Mouse (Mus musculus): ENCODE measurements around the gene Olfr544. TPM values are rescaled to one million over a fixed set of nuclear protein-coding genes. Genes with fewer than 3 reads are reported as not detected.

The Olfr544 gene
- total RNA-seq, 1 experiment from 2014 or later: not detected

GRCm38 (mm10) chr7:102480821-102481220 is 7.3 kb downstream of the Olfr544 start:
- no peak for ATAC-seq (replicated peaks in 1 of 2; ENCODE audit: insufficient read depth in 1 of 2, low FRiP score in 2 of 2, low TSS enrichment in 1 of 2, low read depth in 1 of 2, poor library complexity in 2 of 2, severe bottlenecking in 2 of 2)

GRCm38 (mm10) chr7:102479368-102480078 is 8.6 kb downstream of the Olfr544 start:
- ATAC-seq (replicated peaks in 1 of 2; ENCODE audit: insufficient read depth in 1 of 2, low FRiP score in 2 of 2, low TSS enrichment in 1 of 2, low read depth in 1 of 2, poor library complexity in 2 of 2, severe bottlenecking in 2 of 2): no peak

- ATAC-seq (replicated peaks in 1 of 2; ENCODE audit: insufficient read depth in 1 of 2, low FRiP score in 2 of 2, low TSS enrichment in 1 of 2, low read depth in 1 of 2, poor library complexity in 2 of 2, severe bottlenecking in 2 of 2): no peak
Measured at GRCm38 (mm10) chr7:102478926-102479325, 9.2 kb downstream of the Olfr544 start.

- ATAC-seq (replicated peaks in 1 of 2; ENCODE audit: insufficient read depth in 1 of 2, low FRiP score in 2 of 2, low TSS enrichment in 1 of 2, low read depth in 1 of 2, poor library complexity in 2 of 2, severe bottlenecking in 2 of 2): no peak
Measured at GRCm38 (mm10) chr7:102478425-102478824, 9.7 kb downstream of the Olfr544 start.

- no peak for ATAC-seq (replicated peaks in 1 of 2; ENCODE audit: insufficient read depth in 1 of 2, low FRiP score in 2 of 2, low TSS enrichment in 1 of 2, low read depth in 1 of 2, poor library complexity in 2 of 2, severe bottlenecking in 2 of 2)
Measured at GRCm38 (mm10) chr7:102477377-102477776, 10.7 kb downstream of the Olfr544 start.

- no peak for ATAC-seq (replicated peaks in 1 of 2; ENCODE audit: insufficient read depth in 1 of 2, low FRiP score in 2 of 2, low TSS enrichment in 1 of 2, low read depth in 1 of 2, poor library complexity in 2 of 2, severe bottlenecking in 2 of 2)
Measured at GRCm38 (mm10) chr7:102476601-102477000, 11.5 kb downstream of the Olfr544 start.

- no peak for ATAC-seq (replicated peaks in 1 of 2; ENCODE audit: insufficient read depth in 1 of 2, low FRiP score in 2 of 2, low TSS enrichment in 1 of 2, low read depth in 1 of 2, poor library complexity in 2 of 2, severe bottlenecking in 2 of 2)
Measured at GRCm38 (mm10) chr7:102472675-102473074, 15.4 kb downstream of the Olfr544 start.

GRCm38 (mm10) chr7:102467566-102467965 is 20.5 kb downstream of the Olfr544 start:
- ATAC-seq (replicated peaks in 1 of 2; ENCODE audit: insufficient read depth in 1 of 2, low FRiP score in 2 of 2, low TSS enrichment in 1 of 2, low read depth in 1 of 2, poor library complexity in 2 of 2, severe bottlenecking in 2 of 2): no peak

- ATAC-seq (replicated peaks in 1 of 2; ENCODE audit: insufficient read depth in 1 of 2, low FRiP score in 2 of 2, low TSS enrichment in 1 of 2, low read depth in 1 of 2, poor library complexity in 2 of 2, severe bottlenecking in 2 of 2): peak in 1 of 2 experiments; percentile 32; a peak in 1 of 4 replicates
Measured at GRCm38 (mm10) chr7:102458618-102459380, 29.3 kb downstream of the Olfr544 start.

GRCm38 (mm10) chr7:102446438-102446837 is 41.7 kb downstream of the Olfr544 start:
- no peak for ATAC-seq (replicated peaks in 1 of 2; ENCODE audit: insufficient read depth in 1 of 2, low FRiP score in 2 of 2, low TSS enrichment in 1 of 2, low read depth in 1 of 2, poor library complexity in 2 of 2, severe bottlenecking in 2 of 2)

GRCm38 (mm10) chr7:102444301-102444700 is 43.8 kb downstream of the Olfr544 start:
- no peak for ATAC-seq (replicated peaks in 1 of 2; ENCODE audit: insufficient read depth in 1 of 2, low FRiP score in 2 of 2, low TSS enrichment in 1 of 2, low read depth in 1 of 2, poor library complexity in 2 of 2, severe bottlenecking in 2 of 2)

- ATAC-seq (replicated peaks in 1 of 2; ENCODE audit: insufficient read depth in 1 of 2, low FRiP score in 2 of 2, low TSS enrichment in 1 of 2, low read depth in 1 of 2, poor library complexity in 2 of 2, severe bottlenecking in 2 of 2): no peak
Measured at GRCm38 (mm10) chr7:102442432-102442831, 45.7 kb downstream of the Olfr544 start.

- peak; percentile 99 to 100 for ATAC-seq (replicated peaks in 1 of 2; ENCODE audit: insufficient read depth in 1 of 2, low FRiP score in 2 of 2, low TSS enrichment in 1 of 2, low read depth in 1 of 2, poor library complexity in 2 of 2, severe bottlenecking in 2 of 2)
Measured at GRCm38 (mm10) chr7:102441657-102442391, 46.3 kb downstream of the Olfr544 start, which contains the start of gene Rrm1. Gene Rrm1 (plus strand): TSS chr7:102441695.

GRCm38 (mm10) chr7:102440822-102441656 is 47.1 kb downstream of the Olfr544 start:
- no peak for ATAC-seq (replicated peaks in 1 of 2; ENCODE audit: insufficient read depth in 1 of 2, low FRiP score in 2 of 2, low TSS enrichment in 1 of 2, low read depth in 1 of 2, poor library complexity in 2 of 2, severe bottlenecking in 2 of 2)

- ATAC-seq (replicated peaks in 1 of 2; ENCODE audit: insufficient read depth in 1 of 2, low FRiP score in 2 of 2, low TSS enrichment in 1 of 2, low read depth in 1 of 2, poor library complexity in 2 of 2, severe bottlenecking in 2 of 2): peak; percentile 62 to 69
Measured at GRCm38 (mm10) chr7:102434344-102434743, 53.8 kb downstream of the Olfr544 start.

Data from hematopoietic stem cell, adult 5-6 weeks (primary cell).